Mouse (Mus musculus) thymus, adult 2 months (tissue): ENCODE measurements around the gene Hvcn1.

Experiments
- CTCF ChIP-seq: fragments of 200-500 bp; IDR thresholded peaks from 2 replicates; pipeline ENCODE4 v1.5.1; 2012; ENCODE audit warnings: mild to moderate bottlenecking, control low read depth, low read length, moderate library complexity, borderline replicate concordance; ENCODE audit not compliant: control insufficient read depth, poor library complexity, insufficient read depth; ENCODE audit errors: extremely low read depth
- POLR2A ChIP-seq: fragments of 200-500 bp; IDR thresholded peaks from 2 replicates; pipeline ENCODE4 v1.6.1; 2012; ENCODE audit warnings: mild to moderate bottlenecking, low read length, control low read depth, moderate library complexity; ENCODE audit not compliant: control insufficient read depth, poor library complexity, insufficient read depth; ENCODE audit errors: extremely low read depth

- TF ChIP-seq CTCF (no peak), POLR2A (0 out of 2 replicates have a peak, but pooled peaks have one; percentile 15)
Observed at GRCm38 (mm10) chr5:122184283-122184806, 22.3 kb upstream of the Hvcn1 start.
